In the genomic region with DNA sequence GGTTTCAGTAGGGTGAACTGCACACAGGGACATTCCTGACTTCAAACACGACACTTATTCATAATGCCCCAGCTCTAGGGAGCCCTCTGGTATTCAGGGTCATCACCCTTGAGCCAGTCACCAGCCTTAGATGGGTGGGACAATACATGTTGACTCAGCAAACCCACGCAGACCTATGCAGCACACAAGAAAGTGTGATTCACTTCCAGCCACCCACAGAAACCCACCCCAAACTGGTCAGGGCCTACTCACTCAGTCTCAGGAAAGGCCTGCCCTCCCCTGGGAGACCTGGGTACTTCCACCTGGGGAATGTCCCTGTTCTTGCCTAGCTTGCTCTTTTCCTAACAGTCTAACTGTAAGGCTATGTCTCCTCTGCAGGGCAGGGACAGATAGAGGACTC, we compare ENCODE assay signal across 9 mouse cellular contexts. TPM values are rescaled to one million over a fixed set of nuclear protein-coding genes. Genes with fewer than 3 reads are reported as not detected.
DNase-seq lines count a peak whose midpoint lies in the region; ATAC-seq and TF ChIP-seq lines count a peak whose summit lies in the region.
"Had no signal": no experiment of that assay in that cellular context is flagged by ENCODE, and none has a peak within 500 bp of the region (broad histone marks: within the 10 kb centered on the region; RNA-seq: fewer than 3 reads in every experiment).

No protein-coding gene starts in this region.

- no peak for ATAC-seq in forebrain, embryonic 12.5 days (ENCODE audit: low FRiP score)
- ATAC-seq in forebrain, embryonic 15.5 days (replicated peaks): no peak
- ATAC-seq in embryonic facial prominence, embryonic 15.5 days (ENCODE audit: insufficient number of reproducible peaks, low FRiP score, low TSS enrichment, low read depth): 0 out of 2 replicates have a peak, but pooled peaks have one; percentile 1
- ATAC-seq in limb, embryonic 14.5 days (ENCODE audit: low FRiP score, low read depth): no peak

- no peaks in the 10 kb centered on the region; the same call in 1 of the 2 replicates for H3K27me3 ChIP-seq in forebrain, embryonic 12.5 days
- H3K27me3 ChIP-seq in forebrain, embryonic 15.5 days: no peaks in the 10 kb centered on the region
- H3K27me3 ChIP-seq in embryonic facial prominence, embryonic 15.5 days: no peaks in the 10 kb centered on the region
- H3K27me3 ChIP-seq in limb, embryonic 14.5 days (ENCODE audit: control insufficient read depth, insufficient read depth, low read length): no peaks in the 10 kb centered on the region

- no peaks in the 10 kb centered on the region for H3K36me3 ChIP-seq in forebrain, embryonic 12.5 days (replicated peaks)
- no peaks in the 10 kb centered on the region for H3K36me3 ChIP-seq in forebrain, embryonic 15.5 days
- no peaks in the 10 kb centered on the region for H3K36me3 ChIP-seq in embryonic facial prominence, embryonic 15.5 days
- no peaks in the 10 kb centered on the region for H3K36me3 ChIP-seq in limb, embryonic 14.5 days (ENCODE audit: control insufficient read depth, insufficient read depth, low read length)

- H3K9me3 ChIP-seq in forebrain, embryonic 12.5 days: no peaks in the 10 kb centered on the region
- no peaks in the 10 kb centered on the region for H3K9me3 ChIP-seq in forebrain, embryonic 15.5 days
- H3K9me3 ChIP-seq in embryonic facial prominence, embryonic 15.5 days (replicated peaks): no peaks in the 10 kb centered on the region
- H3K9me3 ChIP-seq in limb, embryonic 14.5 days (ENCODE audit: control insufficient read depth, low read length): no peaks in the 10 kb centered on the region

- 62% methylated on average over 2 of the region's 2 CpGs for WGBS in forebrain, embryonic 12.5 days
- WGBS in forebrain, embryonic 15.5 days: 63% methylated on average over 2 of the region's 2 CpGs
- 29% methylated on average over 2 of the region's 2 CpGs for WGBS in embryonic facial prominence, embryonic 15.5 days
- 17% methylated on average over 2 of the region's 2 CpGs for WGBS in limb, embryonic 14.5 days

- H3K4me3 ChIP-seq in forebrain, embryonic 12.5 days (replicated peaks): no peak overlapping the region
- no peak overlapping the region for H3K4me3 ChIP-seq in forebrain, embryonic 15.5 days
- no peak overlapping the region for H3K4me3 ChIP-seq in embryonic facial prominence, embryonic 15.5 days (replicated peaks)
- no peak overlapping the region for H3K4me3 ChIP-seq in limb, embryonic 14.5 days (replicated peaks; ENCODE audit: low read length)

- TF ChIP-seq POLR2A in limb, embryonic 14.5 days (IDR thresholded peaks at IDR 0.05; ENCODE audit: borderline replicate concordance, extremely low read depth, insufficient read depth, insufficient read length): no peak

- 0 out of 2 replicates have a peak overlapping the region, but pooled peaks have one; percentile 27 for H3K27ac ChIP-seq in forebrain, embryonic 12.5 days
- no peak overlapping the region for H3K27ac ChIP-seq in forebrain, embryonic 15.5 days (replicated peaks)
- peak overlapping the region; percentile 93 for H3K27ac ChIP-seq in embryonic facial prominence, embryonic 15.5 days (replicated peaks)
- peak overlapping the region; percentile 87 for H3K27ac ChIP-seq in limb, embryonic 14.5 days (replicated peaks; ENCODE audit: low read depth, low read length)

- peak; percentile 77 for DNase-seq in 3134 (ENCODE audit: extremely low read depth, insufficient read length, low spot score)
- no peak for DNase-seq in limb, embryonic 14.5 days (ENCODE audit: low spot score)
- DNase-seq in left cerebral cortex, postnatal 4 days: no peak
- DNase-seq in yolk sac, embryonic 10.5 days (ENCODE audit: low spot score): no peak
- DNase-seq in thymus, postnatal 10 days (ENCODE audit: low spot score in 2 of 2): no peak

- intact Hi-C loops in left cerebral cortex, postnatal 4 days (cut with DNase I): no loop called here

- no peak overlapping the region for H3K9ac ChIP-seq in forebrain, embryonic 12.5 days
- H3K9ac ChIP-seq in forebrain, embryonic 15.5 days (replicated peaks): no peak overlapping the region
- H3K9ac ChIP-seq in embryonic facial prominence, embryonic 15.5 days: no peak overlapping the region
- H3K9ac ChIP-seq in limb, embryonic 14.5 days (ENCODE audit: low read depth, low read length, severe bottlenecking): no peak overlapping the region

- H3K4me2 ChIP-seq in forebrain, embryonic 12.5 days: no peak overlapping the region
- H3K4me2 ChIP-seq in forebrain, embryonic 15.5 days (replicated peaks): no peak overlapping the region
- no peak overlapping the region for H3K4me2 ChIP-seq in embryonic facial prominence, embryonic 15.5 days (replicated peaks)
- H3K4me2 ChIP-seq in limb, embryonic 14.5 days (replicated peaks; ENCODE audit: low read depth, low read length, severe bottlenecking): peak overlapping the region; percentile 4; the same call in 1 of the 2 replicates

- peaks cover 22% of the 10 kb centered on the region for H3K4me1 ChIP-seq in forebrain, embryonic 12.5 days
- H3K4me1 ChIP-seq in forebrain, embryonic 15.5 days: peaks cover 5% of the 10 kb centered on the region; the same call in 1 of the 2 replicates
- peaks cover 58% of the 10 kb centered on the region for H3K4me1 ChIP-seq in embryonic facial prominence, embryonic 15.5 days
- peaks cover 55% of the 10 kb centered on the region for H3K4me1 ChIP-seq in limb, embryonic 14.5 days (ENCODE audit: control insufficient read depth, insufficient read depth, low read length)

RNA-seq across cellular contexts. Expression of a gene that starts 22.2 kb away (rescaled TPM):
- 21.9 and 25.6 TPM in 2 replicates for polyA plus RNA-seq in forebrain, embryonic 12.5 days (2016; fragmentation: Nextera tagmentation; extraction: Ambion mirVana)
- 6.6 and 6.9 TPM in 2 replicates for polyA plus RNA-seq in forebrain, embryonic 15.5 days (2015; fragmentation: Nextera tagmentation; extraction: Ambion mirVana)
- polyA plus RNA-seq in embryonic facial prominence, embryonic 15.5 days (2015; fragmentation: Nextera tagmentation; extraction: Ambion mirVana): 91.2 and 96.9 TPM in 2 replicates
- polyA plus RNA-seq in limb, embryonic 14.5 days (2012; rRNA removed): 149 and 154 TPM in 2 replicates
- 145 and 172 TPM in 2 replicates for polyA plus RNA-seq in limb, embryonic 14.5 days (2014; fragmentation: Nextera tagmentation; extraction: Ambion mirVana)
- total RNA-seq in left cerebral cortex, postnatal 4 days (2021): 1 to 10 TPM; 3.6 to 4.1 TPM

RNA-seq across cellular contexts. Expression of a gene that starts 48.7 kb away (rescaled TPM):
- 0.65 and 0.67 TPM in 2 replicates for polyA plus RNA-seq in forebrain, embryonic 12.5 days (2016; fragmentation: Nextera tagmentation; extraction: Ambion mirVana)
- 0.06 TPM in 1 of 2 replicates, not detected in the other for polyA plus RNA-seq in forebrain, embryonic 15.5 days (2015; fragmentation: Nextera tagmentation; extraction: Ambion mirVana)
- 131 and 142 TPM in 2 replicates for polyA plus RNA-seq in embryonic facial prominence, embryonic 15.5 days (2015; fragmentation: Nextera tagmentation; extraction: Ambion mirVana)
- 41.5 and 49.4 TPM in 2 replicates for polyA plus RNA-seq in limb, embryonic 14.5 days (2012; rRNA removed)
- polyA plus RNA-seq in limb, embryonic 14.5 days (2014; fragmentation: Nextera tagmentation; extraction: Ambion mirVana): 68.8 and 77.6 TPM in 2 replicates
- not detected for total RNA-seq in left cerebral cortex, postnatal 4 days (2021)
- polyA plus RNA-seq: neural tube, embryonic 14.5 days had no signal

RNA-seq across cellular contexts. Expression of a gene that starts 51.8 kb away (rescaled TPM):
- polyA plus RNA-seq in forebrain, embryonic 12.5 days (2016; fragmentation: Nextera tagmentation; extraction: Ambion mirVana): not detected in 2 replicates
- not detected in 2 replicates for polyA plus RNA-seq in forebrain, embryonic 15.5 days (2015; fragmentation: Nextera tagmentation; extraction: Ambion mirVana)
- polyA plus RNA-seq in embryonic facial prominence, embryonic 15.5 days (2015; fragmentation: Nextera tagmentation; extraction: Ambion mirVana): 11.2 and 12.7 TPM in 2 replicates
- polyA plus RNA-seq in limb, embryonic 14.5 days (2012; rRNA removed): 6.5 and 6.9 TPM in 2 replicates
- polyA plus RNA-seq in limb, embryonic 14.5 days (2014; fragmentation: Nextera tagmentation; extraction: Ambion mirVana): 5.2 and 7.9 TPM in 2 replicates
- total RNA-seq in left cerebral cortex, postnatal 4 days (2021): not detected
- polyA plus RNA-seq: neural tube, embryonic 14.5 days had no signal

Comparison
In these comparisons a context has a peak if more than half of its experiments do, and no peak if none do; other contexts are left out.
1. RNA of a gene that starts 48.7 kb away (polyA plus RNA-seq): 131 to 142 TPM in embryonic facial prominence, embryonic 15.5 days and 41.5 to 77.6 TPM in limb, embryonic 14.5 days; 0.65 to 0.67 TPM in forebrain, embryonic 12.5 days and 0.06 TPM in forebrain, embryonic 15.5 days; every median in the first group is over 10 times any median in the second.